Mouse (Mus musculus) cerebellum, postnatal 4 days (tissue): Measurements from ENCODE around the gene Nadsyn1.

Experiments used
- DNase-seq, 2 experiments: peaks; one replicate each; pipeline ENCODE4 v3.0.0; 2022; ENCODE audit warnings: low spot score in 2 of 2, mixed read lengths in 1 of 2

Gene Nadsyn1

DNA sequence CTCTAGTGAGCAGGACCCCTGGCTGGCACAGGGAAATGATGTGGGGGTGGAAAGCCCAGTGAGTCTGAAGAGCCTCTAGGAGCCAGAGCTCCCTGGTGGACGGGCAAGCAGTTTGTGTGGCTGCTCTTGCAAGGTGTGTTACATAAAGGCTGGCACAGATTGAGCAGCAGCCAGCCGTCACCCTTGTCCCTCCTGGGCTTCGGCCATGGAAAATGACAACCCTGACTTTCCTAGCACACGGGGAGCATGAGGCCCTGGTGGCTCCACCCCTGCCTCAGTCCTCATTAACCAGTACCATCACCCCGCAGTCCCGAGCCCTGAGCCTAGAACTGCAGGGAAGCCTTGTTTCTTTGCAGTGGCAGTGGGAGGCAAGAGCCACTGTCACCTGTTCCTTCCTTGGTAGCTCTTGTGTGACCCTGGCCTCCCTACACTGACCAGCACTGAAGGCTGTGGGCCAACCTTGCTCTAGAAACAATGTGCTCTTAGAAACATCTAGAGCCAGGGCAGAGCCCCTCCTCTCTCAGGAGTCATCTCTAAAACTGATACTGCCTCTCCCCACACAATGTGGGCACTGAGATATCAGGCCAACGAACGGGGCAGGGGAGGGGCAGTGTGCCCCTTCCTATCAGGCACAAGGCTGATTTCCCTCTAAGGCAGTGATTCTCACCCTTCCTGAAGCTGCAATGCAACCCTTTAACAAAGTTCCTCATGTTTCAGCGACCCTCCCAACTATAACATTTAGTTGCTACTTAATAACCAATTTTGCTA is 67.1 kb downstream of the Nadsyn1 start:
- DNase-seq, result no peak

DNA sequence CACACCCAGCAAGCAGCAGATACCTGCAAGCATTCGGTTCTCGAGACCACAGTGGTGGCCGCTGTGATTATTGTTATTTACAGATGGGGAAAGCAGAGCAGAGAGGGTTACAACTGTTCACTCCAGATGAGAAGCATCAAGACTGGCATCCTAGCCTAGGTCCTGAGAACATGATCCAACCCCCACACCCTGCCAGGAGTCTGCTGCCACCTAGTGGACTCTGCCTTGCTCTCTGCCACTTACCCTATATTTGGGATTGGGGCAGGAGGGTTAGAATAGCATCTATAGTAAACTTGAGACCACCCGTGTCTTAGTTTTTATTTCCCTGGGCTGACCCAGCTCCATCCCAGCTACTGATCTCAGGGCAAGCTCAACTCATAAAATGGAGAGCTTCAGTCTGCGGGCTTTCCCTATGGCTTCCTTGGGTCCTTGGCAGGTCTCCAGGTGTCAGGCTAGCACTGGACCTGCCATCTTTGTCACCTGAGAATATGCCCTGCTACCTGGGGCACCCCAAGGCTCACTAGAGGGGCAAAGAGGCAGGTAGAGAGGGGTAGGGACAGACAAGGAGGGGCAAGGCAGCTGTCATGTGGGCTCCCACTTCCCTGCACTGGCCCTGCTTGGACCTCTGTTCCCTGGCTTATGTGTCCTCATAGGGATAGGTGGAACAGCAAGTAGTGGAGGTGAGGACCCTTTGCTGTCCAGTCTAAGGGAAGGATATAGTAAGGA is 68.5 kb downstream of the Nadsyn1 start:
- peak in 1 of 2 experiments; percentile 61 for DNase-seq

DNA sequence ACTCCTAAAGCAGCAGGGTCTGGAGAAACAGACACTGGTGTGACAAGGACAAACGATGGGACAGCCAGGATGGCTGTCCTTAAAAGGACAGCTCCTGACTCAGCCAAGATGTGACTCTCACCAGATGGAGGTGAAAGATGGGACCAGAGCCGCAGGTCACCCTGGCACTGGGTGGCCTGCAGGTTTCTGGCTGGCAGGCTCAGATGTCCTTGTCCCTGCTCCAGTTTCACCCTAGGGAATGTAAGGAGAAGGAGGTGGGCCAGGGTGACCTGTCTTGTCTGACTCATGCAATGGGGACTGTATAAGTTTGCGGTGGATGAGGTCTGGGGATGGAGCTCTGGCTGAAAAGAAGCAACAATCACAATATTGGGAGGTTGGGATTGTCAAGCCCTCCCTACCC is 70.0 kb downstream of the Nadsyn1 start:
- DNase-seq, result no peak

DNA sequence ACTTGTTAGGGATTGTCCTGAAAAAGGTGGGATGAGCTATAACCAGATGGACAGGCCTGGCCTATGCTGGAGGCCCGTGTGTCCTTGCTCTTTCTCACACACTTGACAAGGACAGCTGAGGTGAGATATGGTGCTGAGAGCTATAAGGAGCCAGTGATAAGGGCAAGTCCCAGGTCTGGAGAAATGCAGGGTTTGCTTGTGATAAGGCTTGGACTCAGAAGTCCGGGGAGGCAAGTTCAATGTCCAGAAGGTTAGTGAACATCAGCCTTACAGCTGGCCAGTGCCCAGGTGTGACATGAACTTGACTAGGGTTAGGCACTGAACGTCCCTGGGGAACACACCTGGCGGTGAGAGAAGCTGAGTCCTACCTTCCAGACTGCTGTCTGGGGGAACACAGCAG is 70.6 kb downstream of the Nadsyn1 start:
- DNase-seq, result no peak

DNA sequence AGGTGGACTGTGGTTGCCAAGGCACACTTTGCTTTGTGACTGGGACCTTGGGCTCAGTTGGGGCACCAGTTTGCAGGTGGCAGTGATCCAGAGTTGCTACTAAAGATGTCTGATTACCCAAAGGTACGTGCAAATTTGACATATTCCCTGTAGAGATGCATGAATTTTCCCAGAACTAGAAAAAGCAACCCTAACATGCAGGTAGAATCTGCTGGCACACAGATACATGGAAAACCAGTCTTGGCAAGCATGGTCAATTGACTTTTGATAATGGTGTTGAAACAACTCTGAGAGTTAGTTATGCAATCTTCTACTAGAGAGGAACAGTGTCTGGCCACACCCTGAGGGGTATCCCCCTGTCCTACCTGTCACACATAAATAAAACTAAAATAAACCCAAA is 71.3 kb downstream of the Nadsyn1 start:
- no peak for DNase-seq

DNA sequence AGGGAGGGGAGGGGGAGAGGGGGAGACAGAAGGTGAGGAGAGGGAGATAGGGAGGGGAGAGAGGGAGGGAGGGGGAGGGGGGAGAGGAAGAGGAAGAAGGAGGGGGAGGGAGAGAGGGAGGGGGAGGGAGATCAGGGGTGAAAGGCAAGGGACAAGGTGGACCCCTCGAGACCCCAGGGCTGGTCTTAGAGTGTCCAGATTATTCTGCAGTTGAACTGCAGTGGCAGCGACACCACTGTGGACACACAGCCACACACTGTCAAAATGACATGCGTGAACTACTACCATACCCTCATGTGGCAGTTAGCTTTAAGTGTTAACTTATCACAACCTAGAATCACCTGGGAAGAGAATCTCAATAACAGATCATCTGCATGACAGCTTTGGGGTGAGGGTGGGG is 73.6 kb downstream of the Nadsyn1 start:
- no peak for DNase-seq

DNA sequence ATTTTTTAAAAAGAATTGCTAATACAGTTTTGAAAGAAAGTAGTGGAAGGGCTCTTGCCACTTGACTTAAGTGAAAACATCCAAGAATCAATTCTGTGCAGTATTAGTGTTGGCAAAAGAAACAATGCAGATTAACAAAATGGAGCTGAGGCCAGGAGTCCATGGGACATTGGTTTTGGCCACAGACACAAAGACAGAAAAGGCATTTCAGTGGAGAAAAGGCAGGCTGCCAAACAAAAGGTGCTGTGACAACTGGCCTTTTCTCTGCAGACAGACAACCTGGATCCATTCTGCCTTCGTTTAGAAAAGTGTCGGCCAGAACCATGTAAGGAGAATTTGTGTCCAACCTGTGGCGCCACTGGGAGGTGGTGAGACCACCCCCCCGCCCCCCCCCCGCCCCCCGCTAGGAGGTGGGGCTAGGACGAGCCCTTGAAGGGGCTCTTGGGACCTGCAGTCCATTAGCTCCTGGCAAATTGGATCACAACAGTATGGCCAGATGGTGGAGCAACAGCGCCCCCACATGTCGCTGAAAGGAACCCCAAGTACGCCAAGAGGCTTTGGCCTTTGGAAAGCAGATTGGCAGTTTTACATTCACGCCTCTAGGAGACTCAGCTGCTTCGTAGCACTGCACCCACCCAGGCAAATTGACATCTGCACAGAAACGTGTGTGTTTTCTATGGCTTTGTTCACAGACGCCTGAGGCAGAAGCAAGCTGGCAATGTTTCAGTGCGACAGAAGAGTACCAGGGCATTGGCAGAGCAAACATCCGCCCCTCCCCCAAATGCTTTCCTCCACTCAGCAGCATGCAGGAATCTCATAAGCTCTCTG is 74.4 kb downstream of the Nadsyn1 start:
- DNase-seq, result peak; percentile 91 to 95
